Mouse (Mus musculus) thymus, postnatal 25 days (tissue): ENCODE results near the gene Gm10118.

Source experiments
- DNase-seq: peaks from one replicate; pipeline ENCODE4 v3.0.0; 2022

Gene Gm10118

GRCm38 (mm10) chr10:63927334-63927733 lies at the start of gene Gm10118:
Gm10118 (minus strand) TSS chr10:63927434.
- DNase-seq = no peak

- no peak for DNase-seq
Measured at GRCm38 (mm10) chr10:63972300-63972699, 45.1 kb upstream of the Gm10118 start.

GRCm38 (mm10) chr10:63954308-63954930 lies 27.2 kb upstream of the Gm10118 start:
- DNase-seq = no peak

- DNase-seq = no peak
Measured at GRCm38 (mm10) chr10:63951481-63951880, 24.2 kb upstream of the Gm10118 start.

- DNase-seq = no peak
Measured at GRCm38 (mm10) chr10:63950867-63951266, 23.6 kb upstream of the Gm10118 start.

- DNase-seq = no peak
Measured at GRCm38 (mm10) chr10:63947266-63947665, 20.0 kb upstream of the Gm10118 start.

- no peak for DNase-seq
Measured at GRCm38 (mm10) chr10:63945534-63945933, 18.3 kb upstream of the Gm10118 start.

- DNase-seq = no peak
Measured at GRCm38 (mm10) chr10:63933946-63934345, 6.7 kb upstream of the Gm10118 start.

- DNase-seq = no peak
Measured at GRCm38 (mm10) chr10:63908878-63909277, 18.4 kb downstream of the Gm10118 start.

GRCm38 (mm10) chr10:63899891-63900290 lies 27.3 kb downstream of the Gm10118 start:
- DNase-seq = no peak

GRCm38 (mm10) chr10:63894612-63895011 lies 32.6 kb downstream of the Gm10118 start:
- no peak for DNase-seq

- DNase-seq = no peak
Measured at GRCm38 (mm10) chr10:63886449-63887088, 40.7 kb downstream of the Gm10118 start.

GRCm38 (mm10) chr10:63880462-63880903 lies 46.8 kb downstream of the Gm10118 start:
- no peak for DNase-seq
